Mouse (Mus musculus) C2C12 (cell line): Measurements from ENCODE around the gene Slit1. TPM values are rescaled to one million over a fixed set of nuclear protein-coding genes. Genes with fewer than 3 reads are reported as not detected.
A peak's percentile ranks its signal among the peaks of the same experiment; 100 is the strongest.

Experiments used
- H3K27me3 ChIP-seq: one replicate; pipeline ENCODE4 v1.6.1; 2011; ENCODE audit not compliant: control insufficient read depth, insufficient read depth, insufficient read length
- H3K36me3 ChIP-seq: one replicate; pipeline ENCODE4 v1.6.1; 2011; ENCODE audit not compliant: control insufficient read depth, insufficient read depth
- H3K4me3 ChIP-seq: one replicate; pipeline ENCODE4 v1.5.1; 2011; ENCODE audit warnings: mild to moderate bottlenecking, control low read depth; ENCODE audit not compliant: poor library complexity, insufficient read depth, severe bottlenecking
- H3K79me2 ChIP-seq: one replicate; pipeline ENCODE4 v1.6.1; 2011; ENCODE audit not compliant: control insufficient read depth, insufficient read depth
- H3K79me3 ChIP-seq: one replicate; pipeline ENCODE4 v1.6.1; 2011; ENCODE audit warnings: low read depth, control low read depth
- H3ac ChIP-seq: one replicate; pipeline ENCODE3; 2011; ENCODE audit warnings: low read depth; ENCODE audit not compliant: control insufficient read depth, insufficient read length
- CEBPB ChIP-seq: IDR thresholded peaks from one replicate; pipeline ENCODE4 v1.6.1; 2011; ENCODE audit warnings: low read depth, mild to moderate bottlenecking, control low read depth, moderate library complexity
- CTCF ChIP-seq: IDR thresholded peaks from one replicate; pipeline ENCODE4 v1.5.1; 2011; ENCODE audit not compliant: control insufficient read depth, insufficient read depth, insufficient read length
- FOSL1 ChIP-seq: IDR thresholded peaks from one replicate; pipeline ENCODE4 v1.8.0; 2011; ENCODE audit warnings: mild to moderate bottlenecking, low read length; ENCODE audit not compliant: poor library complexity, insufficient read depth, severe bottlenecking
- MAX ChIP-seq: IDR thresholded peaks from one replicate; pipeline ENCODE4 v1.6.1; 2011; ENCODE audit warnings: mild to moderate bottlenecking, control low read depth
- MYOD1 ChIP-seq: IDR thresholded peaks from one replicate; pipeline ENCODE4 v1.6.1; 2011; ENCODE audit warnings: low read depth; ENCODE audit not compliant: control insufficient read depth, insufficient read length
- MYOG ChIP-seq: IDR thresholded peaks from one replicate; pipeline ENCODE4 v1.6.1; 2011; ENCODE audit not compliant: control insufficient read depth, insufficient read length; ENCODE audit errors: extremely low read depth
- USF1 ChIP-seq: IDR thresholded peaks from one replicate; pipeline ENCODE4 v1.6.1; 2011; ENCODE audit warnings: low read depth, mild to moderate bottlenecking, control low read depth, moderate library complexity
- polyA plus RNA-seq: library from polyadenylated mRNA; unstranded; fragments of >200 nt; fragmentation: generic; extraction: Trizol; gene quantifications from one replicate; pipeline ENCODE4 v1.2.1, GENCODE M21; 2012; ENCODE audit warnings: missing spikeins

Slit1 gene
- polyA plus RNA-seq, 1 experiment: not detected

GRCm38 (mm10) chr19:41655970-41656369, 87.5 kb downstream of the Slit1 start:
- Histone ChIP-seq H3K36me3 (no peaks in the 10 kb centered on the region), H3ac (no peak overlapping the region), H3K79me2 (no peaks in the 10 kb centered on the region), H3K27me3 (peaks cover 67% of the 10 kb centered on the region), H3K79me3 (no peaks in the 10 kb centered on the region), H3K4me3 (no peak overlapping the region)
- TF ChIP-seq MAX: no peak
- TF ChIP-seq CTCF: peak; percentile 26
- TF ChIP-seq MYOD1: no peak

DNA sequence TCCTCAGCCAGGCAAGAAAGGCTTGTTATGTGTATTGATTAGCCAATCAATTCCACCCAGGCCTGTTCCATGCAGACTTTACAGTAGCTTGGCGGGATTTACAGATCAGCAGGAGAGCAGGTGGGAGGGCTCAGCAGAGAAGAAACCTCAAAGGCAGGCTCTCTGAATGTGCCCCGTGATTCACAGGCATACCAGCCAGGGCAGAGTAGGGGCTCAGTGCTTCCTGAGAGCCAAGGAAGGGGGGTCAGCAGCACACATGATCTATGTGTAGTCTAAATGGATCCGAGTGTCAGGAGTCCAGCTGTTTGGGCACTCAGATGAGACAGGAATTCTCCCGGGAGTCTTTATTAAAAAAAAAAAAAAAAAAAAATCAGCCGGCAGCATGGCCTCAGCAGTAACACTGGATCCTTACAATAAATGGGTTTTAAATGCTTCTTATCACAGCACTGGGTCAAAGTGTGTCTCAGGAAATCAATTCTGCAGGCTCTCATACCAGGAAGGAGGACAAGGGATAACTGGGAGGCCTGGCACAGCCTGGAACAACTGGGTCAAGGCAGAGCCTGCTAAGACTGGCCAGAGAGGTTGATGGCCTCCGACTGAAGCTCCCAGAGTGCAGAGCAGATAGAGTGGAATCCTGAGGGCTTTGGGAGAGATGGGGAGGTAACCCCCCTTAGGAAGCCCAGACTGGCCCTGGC, 88.2 kb downstream of the Slit1 start:
- no peaks in the 10 kb centered on the region for H3K36me3 ChIP-seq
- no peak overlapping the region for H3K4me3 ChIP-seq
- H3ac ChIP-seq: no peak overlapping the region
- peaks cover 69% of the 10 kb centered on the region for H3K27me3 ChIP-seq
- no peak for TF ChIP-seq CEBPB
- TF ChIP-seq MYOD1: peak; percentile 12
- TF ChIP-seq CTCF: no peak
- TF ChIP-seq MYOG: no peak
- H3K79me3 ChIP-seq: no peaks in the 10 kb centered on the region
- H3K79me2 ChIP-seq: no peaks in the 10 kb centered on the region

- TF ChIP-seq MYOD1 (no peak), MYOG (no peak), CEBPB (no peak), MAX (no peak), CTCF (no peak), FOSL1 (no peak), USF1 (no peak)
- Histone ChIP-seq H3ac (no peak overlapping the region), H3K79me3 (no peaks in the 10 kb centered on the region), H3K79me2 (no peaks in the 10 kb centered on the region), H3K36me3 (no peaks in the 10 kb centered on the region), H3K27me3 (peaks cover 61% of the 10 kb centered on the region), H3K4me3 (no peak overlapping the region)
Observed at GRCm38 (mm10) chr19:41651967-41652366, 91.5 kb downstream of the Slit1 start.

- Histone ChIP-seq H3K36me3 (no peaks in the 10 kb centered on the region), H3ac (no peak overlapping the region), H3K4me3 (no peak overlapping the region), H3K79me3 (no peaks in the 10 kb centered on the region), H3K27me3 (peaks cover 58% of the 10 kb centered on the region), H3K79me2 (no peaks in the 10 kb centered on the region)
- no peak for TF ChIP-seq CEBPB
Observed at GRCm38 (mm10) chr19:41649394-41649793, 94.1 kb downstream of the Slit1 start.

DNA sequence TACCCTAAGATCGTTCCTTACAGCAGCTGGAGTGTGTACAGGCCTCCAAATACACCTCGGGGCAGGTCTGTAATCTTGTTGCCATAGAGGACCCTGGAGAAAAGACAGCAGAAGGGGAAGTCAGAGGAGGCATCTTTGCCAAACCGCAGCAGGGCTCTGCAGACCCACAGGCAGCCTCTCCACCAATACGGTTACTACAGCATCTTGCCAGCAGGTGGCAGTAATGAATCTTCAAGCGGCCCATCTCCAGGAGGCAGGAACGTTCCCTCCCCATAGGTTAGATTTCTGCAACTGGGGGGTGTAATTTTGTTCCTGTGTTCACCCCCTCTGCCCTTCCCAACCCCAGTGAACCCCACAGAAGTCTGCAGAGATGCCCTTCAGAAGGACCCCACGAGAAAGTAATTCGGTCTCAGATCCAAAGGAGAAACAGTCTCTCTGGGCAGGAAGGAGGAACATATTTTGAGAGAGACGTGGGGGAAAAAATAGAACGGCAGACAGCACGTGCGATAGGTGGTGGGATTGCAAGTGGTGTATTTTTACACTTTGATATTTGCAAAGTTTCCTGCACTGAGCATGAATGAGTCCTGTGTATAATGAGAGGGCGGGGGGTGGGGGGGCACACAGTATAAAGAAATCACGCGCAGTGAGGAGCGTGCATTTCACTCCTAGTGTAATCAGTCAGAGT, 96.4 kb downstream of the Slit1 start:
- TF ChIP-seq FOSL1: no peak
- no peak for TF ChIP-seq CEBPB
- TF ChIP-seq CTCF: peak; percentile 48
- Histone ChIP-seq H3ac (no peak overlapping the region), H3K79me2 (no peaks in the 10 kb centered on the region), H3K27me3 (peaks cover 69% of the 10 kb centered on the region), H3K4me3 (no peak overlapping the region), H3K79me3 (no peaks in the 10 kb centered on the region), H3K36me3 (no peaks in the 10 kb centered on the region)

DNA sequence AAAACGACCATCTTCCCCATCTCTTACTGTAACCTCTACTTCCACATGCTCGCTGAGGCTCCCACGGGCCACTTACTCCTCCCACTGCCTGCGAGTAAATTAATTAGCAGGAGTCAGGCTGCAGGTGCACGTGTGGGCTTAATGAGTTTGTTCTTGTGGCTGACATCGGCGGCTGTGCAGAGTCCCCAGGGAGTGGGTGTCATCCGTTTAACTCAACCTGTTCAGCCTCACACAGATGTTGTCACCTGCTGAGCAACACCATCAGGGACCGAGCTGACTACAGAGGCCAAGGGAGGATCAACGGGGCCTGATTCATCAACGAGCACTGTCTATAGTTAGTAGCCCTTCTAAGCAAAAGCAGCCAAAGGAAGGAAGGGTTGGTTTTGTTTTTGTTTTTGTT, 100.5 kb downstream of the Slit1 start:
- H3K27me3 ChIP-seq: peaks cover 52% of the 10 kb centered on the region
- H3K79me3 ChIP-seq: no peaks in the 10 kb centered on the region
- H3K79me2 ChIP-seq: no peaks in the 10 kb centered on the region
- no peak overlapping the region for H3ac ChIP-seq
- no peak overlapping the region for H3K4me3 ChIP-seq
- H3K36me3 ChIP-seq: no peaks in the 10 kb centered on the region
- TF ChIP-seq FOSL1 (no peak), MYOD1 (no peak), CEBPB (no peak), CTCF (no peak), MYOG (no peak), USF1 (no peak), MAX (no peak)
